Mouse (Mus musculus): ENCODE measurements at regions not wholly inside any gene's neighbourhood (a gene's known extent, or its start where the extent isn't known, plus 50 kb on each side); places are given as distances from the start of the nearest gene placed in this dataset.

DNA sequence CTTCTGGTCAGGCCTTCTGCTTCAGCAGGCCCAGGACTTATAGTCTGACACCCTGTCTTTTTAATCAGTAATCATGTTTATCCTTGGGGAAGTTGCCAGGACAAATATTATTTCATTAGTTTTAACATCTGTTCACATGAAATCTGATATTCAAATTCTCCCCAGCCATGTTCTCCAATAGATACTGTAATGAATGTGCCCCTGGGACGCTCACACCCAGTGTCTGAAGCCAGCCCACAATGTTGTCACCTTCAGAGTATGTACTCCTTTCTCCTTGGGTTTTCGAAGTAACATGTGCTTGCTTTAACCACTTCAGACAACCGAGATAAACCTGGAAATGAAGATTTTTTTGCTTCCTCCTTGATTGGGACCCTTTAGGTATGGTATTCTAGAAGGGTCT, 156.3 kb downstream of the Ackr3 start:
- Histone ChIP-seq H3K27ac (no peak overlapping the region), H3K4me3 (replicated peaks) (no peak overlapping the region), H3K4me2 (no peak overlapping the region), H3K36me3 (no peaks in the 10 kb centered on the region), H3K27me3 (replicated peaks) (0 out of 2 replicates have a peak, but pooled peaks cover 4% of the 10 kb centered on the region), H3K9ac (no peak overlapping the region), H3K4me1 (no peaks in the 10 kb centered on the region), H3K9me3 (no peaks in the 10 kb centered on the region)
- ATAC-seq (ENCODE audit: insufficient read depth, low FRiP score, low read depth) = no peak
- 64% methylated on average over 3 of the region's 3 CpGs for WGBS

DNA sequence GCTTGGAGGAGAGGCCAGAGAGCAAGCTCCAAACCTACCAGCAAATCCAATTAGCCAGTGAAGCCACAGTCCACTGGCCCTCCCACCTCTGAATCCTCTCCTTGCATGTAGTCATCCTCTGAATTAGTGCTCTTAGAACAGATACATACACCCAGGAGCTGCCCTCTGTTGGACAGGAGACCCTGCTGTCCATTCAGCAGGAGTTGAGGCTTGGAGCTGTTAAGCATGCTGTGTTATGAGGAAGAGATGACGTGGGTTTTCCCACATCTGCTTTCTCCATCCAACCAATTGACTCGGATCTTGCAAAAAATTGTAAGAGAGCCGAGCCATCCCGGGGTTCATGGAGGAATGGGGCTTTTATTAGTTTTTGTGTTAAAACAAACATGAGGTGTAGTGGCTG, 160.7 kb downstream of the Ackr3 start:
- Histone ChIP-seq H3K9me3 (no peaks in the 10 kb centered on the region), H3K27me3 (replicated peaks) (no peaks in the 10 kb centered on the region), H3K4me1 (no peaks in the 10 kb centered on the region), H3K36me3 (no peaks in the 10 kb centered on the region), H3K4me3 (replicated peaks) (no peak overlapping the region), H3K27ac (no peak overlapping the region), H3K4me2 (no peak overlapping the region), H3K9ac (no peak overlapping the region)
- no peak for ATAC-seq (ENCODE audit: insufficient read depth, low FRiP score, low read depth)
- WGBS = 65% methylated on average over 4 of the region's 4 CpGs

DNA sequence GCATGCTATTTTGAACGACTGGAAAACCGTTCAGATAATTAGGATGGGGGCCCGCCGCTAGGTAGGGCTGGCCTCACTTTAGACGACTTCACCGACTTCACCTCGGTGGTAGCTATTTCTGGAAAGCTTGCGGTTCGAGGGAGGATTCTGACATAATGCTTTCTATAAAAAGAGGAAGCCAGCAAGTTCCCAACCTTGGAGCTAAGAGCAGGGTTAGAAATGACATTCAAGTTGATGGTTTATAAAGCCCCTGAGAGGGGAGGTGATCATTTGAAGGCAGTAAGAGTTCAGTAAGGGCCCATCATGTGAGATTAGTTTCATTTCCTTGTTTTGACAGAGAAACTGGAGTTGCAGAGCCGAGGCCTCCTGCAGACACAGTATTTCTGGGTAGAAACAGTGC, 164.8 kb downstream of the Ackr3 start:
- Histone ChIP-seq H3K4me1 (no peaks in the 10 kb centered on the region), H3K4me2 (no peak overlapping the region), H3K27me3 (replicated peaks) (no peaks in the 10 kb centered on the region), H3K9me3 (no peaks in the 10 kb centered on the region), H3K27ac (no peak overlapping the region), H3K36me3 (no peaks in the 10 kb centered on the region), H3K9ac (no peak overlapping the region), H3K4me3 (replicated peaks) (no peak overlapping the region)
- 70% methylated on average over 10 of the region's 10 CpGs for WGBS
- ATAC-seq (ENCODE audit: insufficient read depth, low FRiP score, low read depth) = no peak

DNA sequence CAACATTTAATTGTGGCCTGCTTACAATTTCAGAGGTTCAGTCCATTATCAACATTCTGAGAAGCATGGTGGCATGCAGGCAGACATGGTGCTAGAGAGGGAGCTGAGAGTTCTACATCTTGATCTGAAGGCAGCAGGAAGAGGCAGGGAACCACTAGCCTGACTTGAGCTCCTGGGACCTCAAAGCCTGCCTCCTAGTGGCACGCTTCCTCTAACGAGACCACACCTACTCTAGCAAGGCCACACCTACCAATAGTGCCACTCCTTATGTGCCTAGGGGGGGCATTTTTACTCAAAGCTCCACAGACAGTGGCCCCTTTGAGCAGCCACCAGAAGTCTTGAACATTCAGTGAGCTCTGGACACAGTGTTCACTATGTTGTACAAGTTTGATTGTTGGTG, 165.5 kb downstream of the Ackr3 start:
- 78% methylated on average over 2 of the region's 2 CpGs for WGBS
- H3K27ac ChIP-seq = no peak overlapping the region
- H3K36me3 ChIP-seq = no peaks in the 10 kb centered on the region
- no peak overlapping the region for H3K4me3 ChIP-seq (replicated peaks)
- no peaks in the 10 kb centered on the region for H3K4me1 ChIP-seq
- no peak overlapping the region for H3K9ac ChIP-seq
- no peaks in the 10 kb centered on the region for H3K27me3 ChIP-seq (replicated peaks)
- no peak overlapping the region for H3K4me2 ChIP-seq
- H3K9me3 ChIP-seq = no peaks in the 10 kb centered on the region
- ATAC-seq (ENCODE audit: insufficient read depth, low FRiP score, low read depth) = no peak

DNA sequence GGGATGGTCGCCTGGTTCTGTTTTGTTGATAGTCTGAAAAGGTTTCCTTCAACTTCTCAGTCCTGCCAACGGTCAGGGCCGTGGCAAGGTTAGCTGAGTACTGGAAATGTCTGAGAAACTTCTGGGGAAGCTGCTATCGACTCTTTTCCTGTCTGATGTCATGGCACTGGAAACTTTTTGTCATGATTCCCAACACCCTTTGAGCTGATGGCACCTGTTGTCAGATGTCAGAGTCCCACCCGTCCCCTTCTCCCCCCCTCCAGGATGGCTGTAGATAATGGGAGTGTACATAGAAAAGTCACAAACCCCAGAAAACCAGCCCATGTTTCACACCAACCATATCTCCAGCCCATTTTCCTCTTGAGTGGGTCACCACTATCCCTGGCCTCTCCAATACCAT, 167.0 kb downstream of the Ackr3 start:
- ATAC-seq (ENCODE audit: insufficient read depth, low FRiP score, low read depth) = no peak
- no peak overlapping the region for H3K4me3 ChIP-seq (replicated peaks)
- 78% methylated on average over 5 of the region's 5 CpGs for WGBS

DNA sequence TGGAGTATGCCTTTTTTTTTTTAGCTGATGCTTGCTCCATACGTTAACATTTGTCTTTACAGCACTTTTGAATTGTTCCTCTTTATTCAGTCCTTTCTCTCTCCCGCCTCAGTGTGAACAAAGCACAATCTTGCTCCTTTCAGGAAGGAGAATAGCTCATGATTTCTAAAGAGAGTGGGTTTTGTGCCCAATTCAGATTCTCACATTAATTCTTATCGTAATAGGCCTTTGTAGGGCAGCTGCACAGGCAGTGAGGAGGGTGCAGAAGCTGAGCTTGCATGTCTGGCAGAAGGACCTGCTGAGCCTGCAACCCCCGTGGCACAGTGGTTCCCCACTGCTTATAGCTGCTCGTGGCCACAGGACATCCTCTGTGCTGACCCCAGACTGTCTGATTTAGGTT, 169.2 kb downstream of the Ackr3 start:
- no peaks in the 10 kb centered on the region for H3K9me3 ChIP-seq
- 82% methylated on average over 5 of the region's 5 CpGs for WGBS
- no peaks in the 10 kb centered on the region for H3K36me3 ChIP-seq
- H3K4me2 ChIP-seq = no peak overlapping the region
- H3K27ac ChIP-seq = no peak overlapping the region
- no peaks in the 10 kb centered on the region for H3K27me3 ChIP-seq (replicated peaks)
- H3K9ac ChIP-seq = no peak overlapping the region
- H3K4me3 ChIP-seq (replicated peaks) = no peak overlapping the region
- no peak for ATAC-seq (ENCODE audit: insufficient read depth, low FRiP score, low read depth)
- H3K4me1 ChIP-seq = no peaks in the 10 kb centered on the region

More for the DNA sequence above, 167.0 kb downstream of the Ackr3 start:
- no peaks in the 10 kb centered on the region for H3K9me3 ChIP-seq
- H3K4me1 ChIP-seq = no peaks in the 10 kb centered on the region
- no peak overlapping the region for H3K9ac ChIP-seq
- H3K36me3 ChIP-seq = no peaks in the 10 kb centered on the region
- H3K27ac ChIP-seq = no peak overlapping the region
- no peak overlapping the region for H3K4me2 ChIP-seq
- H3K27me3 ChIP-seq (replicated peaks) = no peaks in the 10 kb centered on the region

DNA sequence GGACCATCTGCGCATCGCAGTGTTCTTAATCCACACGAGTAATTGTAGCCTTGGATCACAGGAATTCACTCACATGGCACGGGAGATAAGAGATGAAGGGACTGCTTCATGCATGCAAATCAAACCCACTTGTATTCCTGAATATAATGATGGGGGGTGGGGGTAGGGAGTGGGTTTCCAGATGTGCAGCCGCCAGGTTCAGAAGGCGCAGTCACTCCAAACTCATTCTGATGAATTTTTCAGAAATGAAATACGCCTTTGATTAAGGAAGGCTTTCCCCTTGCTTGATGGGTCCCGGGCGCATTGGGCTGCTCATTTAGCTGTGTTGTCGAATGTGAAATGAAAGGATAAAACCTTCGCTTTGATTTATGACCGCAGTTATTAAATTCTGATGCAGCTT, 170.7 kb downstream of the Ackr3 start:
- H3K4me1 ChIP-seq = no peaks in the 10 kb centered on the region
- ATAC-seq (ENCODE audit: insufficient read depth, low FRiP score, low read depth) = no peak
- 81% methylated on average over 12 of the region's 12 CpGs for WGBS
- H3K9me3 ChIP-seq = no peaks in the 10 kb centered on the region
- no peak overlapping the region for H3K27ac ChIP-seq
- H3K4me3 ChIP-seq (replicated peaks) = no peak overlapping the region
- H3K36me3 ChIP-seq = no peaks in the 10 kb centered on the region
- H3K27me3 ChIP-seq (replicated peaks) = no peaks in the 10 kb centered on the region
- no peak overlapping the region for H3K4me2 ChIP-seq
- no peak overlapping the region for H3K9ac ChIP-seq

DNA sequence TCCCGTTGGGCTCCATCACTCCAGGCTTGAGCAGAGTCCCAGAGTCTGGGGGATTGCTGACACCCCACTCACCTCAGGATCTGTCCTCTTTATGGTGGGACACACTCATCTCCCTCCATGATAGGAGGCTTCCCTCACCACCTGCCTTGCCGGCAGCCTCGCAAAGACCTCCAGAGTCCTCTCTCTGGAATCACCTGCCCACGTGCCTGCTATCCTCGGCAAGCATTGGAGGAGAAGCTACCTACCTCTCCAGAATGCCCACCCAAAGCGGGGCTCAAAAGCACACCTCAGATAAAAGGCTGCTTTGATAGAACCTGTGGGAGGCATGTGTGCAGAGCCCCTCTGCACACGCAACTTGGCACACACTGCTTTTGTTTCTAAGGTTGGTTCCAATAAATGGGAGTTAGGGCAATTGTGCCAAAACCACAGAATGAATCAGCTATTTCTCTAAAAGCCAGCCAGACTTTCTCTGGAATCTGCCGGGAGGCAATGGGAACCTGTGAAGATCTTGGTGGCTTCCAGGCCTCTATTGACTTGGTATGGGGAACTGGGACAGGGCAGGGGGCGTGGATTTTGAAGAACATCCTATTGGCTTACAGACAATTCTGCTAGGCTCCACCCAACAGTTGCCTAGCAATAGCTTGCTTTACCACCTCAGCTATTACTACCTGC, 176.4 kb downstream of the Ackr3 start:
- Histone ChIP-seq H3K9ac (no peak overlapping the region), H3K27ac (no peak overlapping the region), H3K27me3 (replicated peaks) (no peaks in the 10 kb centered on the region), H3K36me3 (no peaks in the 10 kb centered on the region), H3K4me2 (no peak overlapping the region), H3K4me3 (replicated peaks) (no peak overlapping the region), H3K4me1 (no peaks in the 10 kb centered on the region), H3K9me3 (no peaks in the 10 kb centered on the region)
- no peak for ATAC-seq (ENCODE audit: insufficient read depth, low FRiP score, low read depth)
- WGBS = 80% methylated on average over 9 of the region's 9 CpGs

DNA sequence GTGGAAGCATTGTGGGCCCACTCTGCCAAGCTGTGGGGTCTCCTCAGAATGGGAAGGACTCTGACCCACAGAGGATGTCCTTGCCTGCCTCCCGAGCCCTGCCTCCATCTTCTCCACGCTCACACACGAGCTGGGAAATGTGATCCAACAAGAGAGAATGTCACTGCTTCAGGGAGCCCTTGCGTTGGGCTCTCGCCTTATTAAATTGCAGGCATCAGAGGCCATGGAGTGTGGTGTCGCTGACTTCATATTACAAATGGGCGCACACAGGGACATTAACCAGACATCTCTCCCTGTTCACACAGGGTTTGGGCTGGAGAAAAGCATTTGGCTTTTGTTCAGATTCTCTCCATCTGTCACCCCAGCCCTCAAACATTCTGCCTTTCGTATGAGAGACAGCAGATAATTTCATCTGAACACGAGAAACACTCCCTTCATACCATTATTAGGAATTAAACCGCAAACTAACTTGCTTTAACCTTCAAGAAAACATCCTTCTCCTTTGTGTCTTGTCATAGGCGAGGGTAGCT, 179.2 kb downstream of the Ackr3 start:
- WGBS = 58% methylated on average over 11 of the region's 11 CpGs
- no peak for ATAC-seq (ENCODE audit: insufficient read depth, low FRiP score, low read depth)
- Histone ChIP-seq H3K36me3 (no peaks in the 10 kb centered on the region), H3K9me3 (no peaks in the 10 kb centered on the region), H3K4me2 (no peak overlapping the region), H3K4me3 (replicated peaks) (no peak overlapping the region), H3K27me3 (replicated peaks) (no peaks in the 10 kb centered on the region), H3K4me1 (no peaks in the 10 kb centered on the region), H3K27ac (no peak overlapping the region), H3K9ac (no peak overlapping the region)

DNA sequence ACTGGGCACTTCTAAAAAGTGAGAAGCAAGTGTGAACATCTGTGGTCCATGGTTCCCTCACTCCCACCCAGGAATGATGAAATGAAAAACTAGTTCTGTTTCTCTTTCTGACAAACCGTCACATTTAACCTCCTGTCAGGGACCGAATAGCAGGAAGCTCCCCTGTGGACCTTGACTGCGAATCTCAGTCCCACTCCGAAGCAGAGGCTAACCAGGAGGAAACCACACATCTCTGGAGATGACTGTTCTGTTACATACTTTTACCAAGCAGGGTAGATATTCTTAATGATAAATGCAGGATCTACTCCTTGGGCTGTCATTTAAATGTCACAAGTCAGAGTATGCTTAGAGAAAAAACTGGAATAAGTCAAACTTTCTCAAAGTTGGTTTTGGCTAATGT, 181.2 kb downstream of the Ackr3 start:
- 79% methylated on average over 4 of the region's 4 CpGs for WGBS
- Histone ChIP-seq H3K4me2 (no peak overlapping the region), H3K27ac (no peak overlapping the region), H3K36me3 (no peaks in the 10 kb centered on the region), H3K9ac (no peak overlapping the region), H3K9me3 (no peaks in the 10 kb centered on the region), H3K4me3 (replicated peaks) (no peak overlapping the region), H3K27me3 (replicated peaks) (no peaks in the 10 kb centered on the region), H3K4me1 (0 out of 2 replicates have a peak, but pooled peaks cover 1% of the 10 kb centered on the region)
- no peak for ATAC-seq (ENCODE audit: insufficient read depth, low FRiP score, low read depth)

DNA sequence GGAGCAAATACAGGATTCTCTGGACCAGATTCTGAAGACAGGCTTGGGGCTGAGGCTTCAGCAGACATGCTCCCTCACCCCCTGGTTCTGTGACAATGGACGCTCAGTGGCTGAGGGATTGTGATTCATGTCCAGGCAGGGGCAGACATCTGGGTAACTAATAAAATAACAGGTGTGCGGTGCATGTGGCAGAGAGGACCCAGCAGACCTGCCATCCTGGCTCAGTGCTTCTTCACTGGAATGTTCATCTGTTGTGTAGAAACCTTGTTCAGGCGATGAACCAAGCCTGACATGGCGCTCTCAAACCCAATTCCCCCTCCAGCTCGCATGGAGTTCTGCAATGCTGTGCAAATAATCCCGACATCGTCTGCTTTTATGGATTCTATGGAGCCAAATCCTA, 183.0 kb downstream of the Ackr3 start:
- H3K4me2 ChIP-seq = no peak overlapping the region
- 77% methylated on average over 7 of the region's 7 CpGs for WGBS
- H3K4me3 ChIP-seq (replicated peaks) = no peak overlapping the region
- no peak overlapping the region for H3K27ac ChIP-seq
- no peaks in the 10 kb centered on the region for H3K9me3 ChIP-seq
- no peak overlapping the region for H3K9ac ChIP-seq
- no peak for ATAC-seq (ENCODE audit: insufficient read depth, low FRiP score, low read depth)
- H3K4me1 ChIP-seq = 0 out of 2 replicates have a peak, but pooled peaks cover 3% of the 10 kb centered on the region
- no peaks in the 10 kb centered on the region for H3K27me3 ChIP-seq (replicated peaks)
- no peaks in the 10 kb centered on the region for H3K36me3 ChIP-seq

DNA sequence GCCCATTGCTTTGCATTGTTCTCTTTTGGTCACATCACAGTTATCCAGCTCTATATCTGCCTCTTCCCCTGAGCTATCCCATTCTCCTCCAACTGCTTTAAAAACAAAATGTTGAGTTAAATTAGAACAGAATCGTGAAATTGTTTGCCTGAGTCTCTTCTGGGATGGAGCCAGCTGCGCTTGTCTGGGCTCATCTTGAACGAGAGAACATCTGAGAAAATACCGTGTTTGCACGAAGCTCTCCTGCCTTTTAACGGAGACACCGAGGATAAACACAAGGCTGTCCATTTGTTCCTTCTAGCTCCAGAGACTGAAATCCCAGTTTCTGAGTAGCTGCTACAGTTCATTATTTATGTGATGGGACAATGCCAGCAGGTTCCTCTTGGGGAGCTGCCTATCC, 186.6 kb downstream of the Ackr3 start:
- Histone ChIP-seq H3K4me1 (0 out of 2 replicates have a peak, but pooled peaks cover 3% of the 10 kb centered on the region), H3K27me3 (replicated peaks) (no peaks in the 10 kb centered on the region), H3K36me3 (no peaks in the 10 kb centered on the region), H3K9ac (no peak overlapping the region), H3K27ac (no peak overlapping the region), H3K4me3 (replicated peaks) (no peak overlapping the region), H3K9me3 (no peaks in the 10 kb centered on the region), H3K4me2 (no peak overlapping the region)
- WGBS = 52% methylated on average over 7 of the region's 7 CpGs
- ATAC-seq (ENCODE audit: insufficient read depth, low FRiP score, low read depth) = no peak

DNA sequence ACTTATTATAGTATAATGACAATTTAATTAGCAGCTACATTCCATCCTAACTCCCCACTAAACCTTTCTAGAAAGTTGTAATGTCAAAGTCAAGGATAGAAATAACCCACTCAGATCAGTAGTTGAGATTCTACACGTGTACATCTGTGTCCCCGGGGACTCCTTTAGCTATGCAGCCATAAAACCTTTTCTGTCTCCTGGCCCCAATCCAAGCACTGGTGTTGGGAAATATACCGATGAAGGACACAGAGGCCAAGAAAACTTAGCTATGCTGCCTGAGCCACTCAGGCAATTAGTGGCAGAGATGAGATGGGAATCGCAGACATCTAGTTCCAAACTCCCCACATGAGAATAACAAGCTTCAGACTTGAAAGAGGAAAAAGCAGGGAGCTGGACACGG, 190.1 kb downstream of the Ackr3 start:
- 66% methylated on average over 5 of the region's 5 CpGs for WGBS
- Histone ChIP-seq H3K4me1 (0 out of 2 replicates have a peak, but pooled peaks cover 3% of the 10 kb centered on the region), H3K9ac (no peak overlapping the region), H3K27me3 (replicated peaks) (no peaks in the 10 kb centered on the region), H3K4me3 (replicated peaks) (no peak overlapping the region), H3K4me2 (no peak overlapping the region), H3K36me3 (no peaks in the 10 kb centered on the region), H3K27ac (no peak overlapping the region), H3K9me3 (no peaks in the 10 kb centered on the region)
- ATAC-seq (ENCODE audit: insufficient read depth, low FRiP score, low read depth) = no peak
